Mouse (Mus musculus) cerebellum, adult 2 months (tissue): ENCODE results near the gene Scgb1c1. TPM values are rescaled to one million over a fixed set of nuclear protein-coding genes. Genes with fewer than 3 reads are reported as not detected.
A peak's percentile ranks its signal among the peaks of the same experiment; 100 is the strongest.

Experiments
- DNase-seq, 2 experiments: peaks; one replicate each; pipeline ENCODE4 v3.0.0; 2021
- H3K27ac ChIP-seq: fragments of 200-500 bp; 2 replicates; pipeline ENCODE4 v1.5.1; 2012; ENCODE audit warnings: low read length, control low read depth, inconsistent platforms; ENCODE audit not compliant: insufficient read depth
- H3K27me3 ChIP-seq: fragments of 200-500 bp; 2 replicates; pipeline ENCODE4 v1.6.1; 2012; ENCODE audit warnings: inconsistent platforms, mild to moderate bottlenecking, low read length, moderate library complexity; ENCODE audit not compliant: control insufficient read depth, insufficient read depth
- H3K4me1 ChIP-seq: fragments of 200-500 bp; 2 replicates; pipeline ENCODE4 v1.6.1; 2011; ENCODE audit warnings: low read length; ENCODE audit not compliant: control insufficient read depth, insufficient read depth
- H3K4me3 ChIP-seq: fragments of 200-500 bp; replicated peaks from 2 replicates; pipeline ENCODE3; 2011; ENCODE audit warnings: mild to moderate bottlenecking, low read depth, low read length, control low read depth; ENCODE audit not compliant: insufficient read depth
- CTCF ChIP-seq: fragments of 200-500 bp; IDR thresholded peaks from 2 replicates; pipeline ENCODE4 v1.5.1; 2011; ENCODE audit warnings: low read depth, mild to moderate bottlenecking, control low read depth, low read length, moderate library complexity, borderline replicate concordance; ENCODE audit not compliant: insufficient read depth
- POLR2A ChIP-seq: fragments of 200-500 bp; IDR thresholded peaks from 2 replicates; pipeline ENCODE4 v1.6.1; 2011; ENCODE audit warnings: low read length, control low read depth, borderline replicate concordance; ENCODE audit not compliant: insufficient read depth
- WGBS: fragments of 180-500 bp; shearing (Covaris S2); methylation state at CpG from one replicate; pipeline ENCODE4 v1.1.7; 2018; 5-methylcytosine and 5-hydroxymethylcytosine counted together
- polyA plus RNA-seq: library from polyadenylated mRNA; depleted of rRNA; stranded (reverse); fragments of >200 nt; gene quantifications from 2 replicates; pipeline ENCODE4 v1.2.3, GENCODE M21; 2012

The Scgb1c1 gene
- polyA plus RNA-seq, 1 experiment = not detected

DNA sequence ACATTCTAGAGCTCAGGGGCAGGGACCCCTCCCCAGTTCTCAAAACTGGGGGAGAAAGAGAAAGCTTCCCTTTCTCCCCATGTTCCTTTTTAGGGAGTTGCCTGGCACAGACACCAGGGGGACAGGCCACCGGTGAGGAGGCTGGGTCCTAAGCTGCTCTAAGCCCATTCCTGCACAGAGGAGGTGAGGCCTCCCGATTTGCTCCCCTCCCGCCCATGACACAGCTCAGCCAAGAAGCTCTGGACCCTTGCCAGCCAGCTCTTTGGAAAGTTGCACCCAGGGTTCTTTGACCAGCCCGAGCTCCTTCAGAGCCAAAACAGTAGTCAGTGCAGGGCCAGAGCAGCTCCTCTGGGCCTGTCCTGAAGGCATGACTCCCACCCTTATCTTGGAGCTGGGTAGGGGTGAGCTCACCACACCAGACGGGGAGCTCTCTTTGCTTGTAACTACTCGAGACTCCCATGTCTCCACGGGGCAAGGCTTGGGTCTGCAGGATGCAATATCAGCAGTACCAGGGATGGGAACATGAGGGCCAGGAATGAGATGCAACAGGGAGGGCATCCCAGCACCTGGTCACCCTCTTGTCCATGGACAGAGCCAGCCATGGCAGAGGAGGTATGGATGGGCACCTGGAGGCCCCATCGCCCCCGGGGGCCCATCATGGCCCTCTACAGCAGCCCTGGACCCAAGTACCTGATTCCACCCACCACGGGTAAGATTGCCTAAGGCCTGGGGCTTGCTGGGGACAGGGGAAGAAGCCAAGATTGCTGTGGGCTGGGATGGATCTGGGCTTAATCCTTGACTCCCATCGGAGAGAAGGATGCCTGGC lies 2.6 kb downstream of the Scgb1c1 start, which contains the start of gene Odf3:
Gene Odf3 (plus strand): TSS at position 51 of the 826 bp plus-strand sequence.
- no peak within 1 kb of the TSS for H3K27ac ChIP-seq
- no peaks in the 10 kb centered on the region for H3K4me1 ChIP-seq
- no peak within 1 kb of the TSS for H3K4me3 ChIP-seq
- no peak for TF ChIP-seq CTCF
- no peak for DNase-seq
- no peaks in the 10 kb centered on the region for H3K27me3 ChIP-seq
- 42% methylated on average over 11 of the region's 11 CpGs for WGBS

DNA sequence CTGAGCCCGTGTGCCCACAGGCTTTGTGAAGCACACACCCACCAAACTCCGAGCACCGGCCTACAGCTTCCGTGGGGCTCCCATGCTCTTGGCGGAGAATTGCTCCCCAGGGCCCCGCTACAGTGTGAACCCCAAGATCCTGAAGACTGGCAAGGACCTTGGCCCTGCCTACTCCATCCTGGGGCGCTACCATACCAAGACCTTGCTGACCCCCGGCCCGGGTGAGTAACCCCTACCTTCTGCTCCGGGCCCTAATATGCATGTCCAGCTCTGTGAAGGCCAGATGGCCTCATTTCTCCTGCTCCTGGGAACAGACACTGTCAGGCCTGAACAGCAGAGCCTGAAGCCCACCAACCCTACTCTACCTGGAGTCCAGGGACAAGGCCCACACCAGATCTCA lies 3.2 kb downstream of the Scgb1c1 start:
- no peak for DNase-seq
- TF ChIP-seq CTCF (no peak), POLR2A (no peak)
- WGBS = 92% methylated on average over 10 of the region's 10 CpGs
- H3K4me1 ChIP-seq = no peaks in the 10 kb centered on the region
- no peaks in the 10 kb centered on the region for H3K27me3 ChIP-seq
- no peak overlapping the region for H3K4me3 ChIP-seq
- H3K27ac ChIP-seq = no peak overlapping the region

DNA sequence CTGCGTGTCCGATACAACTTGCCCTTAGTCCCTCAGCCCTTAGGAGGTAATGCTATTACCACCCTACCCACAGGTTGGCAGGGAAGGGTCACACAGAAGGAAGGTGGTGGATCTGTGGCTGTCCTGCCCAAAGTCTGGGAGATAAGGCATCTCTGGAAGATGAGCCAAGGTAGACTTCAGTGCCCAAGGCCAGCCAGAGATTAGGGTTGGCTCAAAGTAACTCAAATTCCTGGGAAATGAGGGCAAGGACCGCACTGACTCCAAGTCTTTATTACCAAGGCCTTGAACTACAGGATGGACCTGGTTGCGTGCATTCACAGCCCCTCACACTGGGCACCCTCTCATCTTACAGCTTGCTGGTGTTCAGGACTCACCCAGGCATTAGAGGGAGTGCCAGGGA lies 6.6 kb downstream of the Scgb1c1 start:
- TF ChIP-seq POLR2A (no peak), CTCF (no peak)
- Histone ChIP-seq H3K27ac (no peak overlapping the region), H3K4me1 (peaks cover 5% of the 10 kb centered on the region), H3K4me3 (no peak overlapping the region), H3K27me3 (no peaks in the 10 kb centered on the region)
- DNase-seq = no peak
- WGBS = 92% methylated on average over 4 of the region's 4 CpGs

DNA sequence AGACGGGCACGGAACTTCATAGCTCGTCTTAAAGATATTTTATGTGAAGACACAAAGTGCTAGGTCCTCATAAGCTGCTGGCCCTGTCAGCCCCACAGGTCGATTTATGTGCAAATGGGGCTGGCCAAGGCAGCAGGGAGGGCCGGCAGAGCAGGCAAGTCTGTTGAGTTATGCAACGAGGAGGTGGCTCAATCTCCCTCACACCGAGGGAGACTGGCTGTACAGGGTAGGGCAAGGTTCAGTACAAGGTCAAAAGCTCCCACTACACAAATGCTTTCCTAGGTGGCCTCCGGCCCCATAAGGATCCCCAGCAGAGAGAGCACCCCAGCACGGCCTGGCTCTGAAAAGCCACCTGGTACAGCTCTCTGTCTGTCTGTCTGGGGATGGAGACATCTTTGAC lies 8.0 kb downstream of the Scgb1c1 start:
- TF ChIP-seq CTCF = no peak
- no peak for TF ChIP-seq POLR2A
- Histone ChIP-seq H3K4me1 (peaks cover 6% of the 10 kb centered on the region), H3K27ac (no peak overlapping the region), H3K4me3 (no peak overlapping the region), H3K27me3 (no peaks in the 10 kb centered on the region)
- 85% methylated on average over 9 of the region's 9 CpGs for WGBS
- DNase-seq = no peak

DNA sequence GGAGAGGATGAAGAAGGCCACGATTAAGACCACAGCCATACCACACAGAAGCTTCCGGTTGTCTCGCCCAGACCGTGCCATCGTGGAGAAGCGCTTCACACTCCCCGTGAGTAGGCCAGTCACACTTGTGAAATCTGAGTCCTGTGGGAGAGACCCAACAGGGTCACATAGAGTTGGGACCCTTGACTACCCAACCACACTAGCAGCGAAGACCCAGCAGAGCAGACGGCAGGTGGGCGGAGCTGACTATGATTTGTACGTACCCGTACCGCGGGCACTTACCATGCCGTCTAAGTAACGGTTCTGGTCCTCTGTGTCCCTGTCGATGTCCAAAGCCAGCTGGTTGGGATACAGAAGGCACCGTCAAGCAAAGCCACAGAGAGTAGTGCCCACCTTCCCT lies 9.1 kb downstream of the Scgb1c1 start:
- no peak overlapping the region for H3K4me3 ChIP-seq
- no peak for TF ChIP-seq POLR2A
- no peak for TF ChIP-seq CTCF
- WGBS = 93% methylated on average over 18 of the region's 18 CpGs
- no peaks in the 10 kb centered on the region for H3K27me3 ChIP-seq
- H3K4me1 ChIP-seq = peaks cover 17% of the 10 kb centered on the region
- H3K27ac ChIP-seq = no peak overlapping the region
- DNase-seq = no peak

DNA sequence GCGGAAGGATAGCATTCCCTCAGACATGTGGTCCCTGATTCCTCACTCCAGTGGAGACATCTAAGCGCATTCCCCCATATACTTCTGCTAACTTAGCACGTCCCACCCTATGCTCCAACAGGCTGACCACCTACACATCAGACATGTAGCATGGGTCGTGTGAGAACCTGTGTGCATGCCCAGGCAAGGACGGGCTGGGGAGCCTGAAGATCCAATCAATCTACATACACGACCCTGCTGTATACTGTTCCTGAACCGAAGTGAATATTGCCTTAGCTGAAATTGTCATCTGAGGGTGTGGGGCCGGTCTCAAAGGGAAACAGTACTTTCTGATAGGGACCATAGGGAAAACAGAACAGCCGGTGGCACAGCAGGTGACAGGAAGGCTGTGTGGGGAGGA lies 9.8 kb downstream of the Scgb1c1 start:
- 65% methylated on average over 9 of the region's 9 CpGs for WGBS
- DNase-seq = no peak
- no peak overlapping the region for H3K27ac ChIP-seq
- TF ChIP-seq POLR2A = no peak
- TF ChIP-seq CTCF = no peak
- H3K4me1 ChIP-seq = peaks cover 17% of the 10 kb centered on the region
- peak overlapping the region; percentile 86 for H3K4me3 ChIP-seq
- H3K27me3 ChIP-seq = no peaks in the 10 kb centered on the region

DNA sequence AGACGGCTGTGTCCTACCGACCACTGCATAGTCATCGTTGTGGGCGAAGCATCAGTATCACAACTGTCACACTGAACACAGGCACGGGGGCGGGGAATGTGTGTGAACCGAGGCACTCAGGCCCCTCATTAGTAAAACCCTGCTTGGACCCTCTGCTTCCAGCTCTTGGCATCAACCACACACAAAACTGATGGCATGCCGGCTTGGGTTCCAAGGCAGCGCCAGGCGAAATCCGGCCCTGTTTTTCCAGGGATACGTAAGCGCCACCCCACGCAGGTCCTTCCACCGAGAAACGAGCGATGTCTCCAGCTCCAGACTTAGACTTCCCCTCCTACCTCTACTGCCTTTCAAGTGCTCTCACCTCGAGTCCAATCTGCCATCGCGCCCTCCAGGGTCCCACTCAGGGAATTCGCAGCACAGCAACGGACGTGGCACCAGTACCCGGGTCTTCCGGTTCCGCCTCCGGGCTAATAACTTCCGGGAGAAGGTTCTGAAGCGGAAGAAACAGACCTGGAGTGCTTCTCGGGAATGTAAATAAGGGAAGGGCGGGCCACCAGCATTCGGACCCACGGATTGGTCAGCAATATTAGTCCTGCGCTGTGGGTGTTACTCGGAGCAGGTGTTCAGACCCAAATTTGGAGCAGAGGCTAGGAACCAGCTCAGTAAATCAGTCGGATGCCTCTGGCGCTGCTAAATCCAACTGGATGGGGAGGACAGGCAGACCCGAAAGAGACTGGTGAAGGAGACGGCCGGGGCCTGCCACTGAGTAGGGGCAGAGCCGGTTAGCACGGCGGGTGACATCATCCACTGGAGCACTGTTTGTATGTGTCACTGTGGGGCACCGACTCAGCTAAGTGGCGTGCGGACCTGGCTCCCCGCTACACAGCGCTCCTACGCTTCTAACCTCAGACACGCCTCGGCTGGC lies 10.8 kb downstream of the Scgb1c1 start, which contains the start of gene Gm45785:
Gene Gm45785 (minus strand): TSS at position 472 of the 925 bp plus-strand sequence.
- Histone ChIP-seq H3K27ac (peak within 1 kb of the TSS; percentile 82), H3K4me3 (peak within 1 kb of the TSS; percentile 86), H3K4me1 (peaks cover 22% of the 10 kb centered on the region), H3K27me3 (no peaks in the 10 kb centered on the region)
- DNase-seq = peak; percentile 85 to 92
- TF ChIP-seq POLR2A (peak; percentile 71; the same call in 1 of the 2 replicates), CTCF (no peak)
- WGBS = under 1% methylated on average over 51 of the region's 51 CpGs
